Mouse (Mus musculus): ENCODE data around the gene Csrp3.

The Csrp3 gene

GRCm38 (mm10) chr7:48864671-48865458, 17.0 kb upstream of the Csrp3 start:
- DNase-seq, result no peak

- no peak for DNase-seq
These were observed 16.4 kb upstream of the Csrp3 start for GRCm38 (mm10) chr7:48864199-48864598.

- no peak for DNase-seq
These were observed 14.0 kb upstream of the Csrp3 start for GRCm38 (mm10) chr7:48861796-48862195.

GRCm38 (mm10) chr7:48860948-48861347, 13.1 kb upstream of the Csrp3 start:
- DNase-seq, result no peak

GRCm38 (mm10) chr7:48859362-48859761, 11.5 kb upstream of the Csrp3 start:
- no peak for DNase-seq

GRCm38 (mm10) chr7:48858257-48858656, 10.4 kb upstream of the Csrp3 start:
- no peak for DNase-seq

GRCm38 (mm10) chr7:48855461-48855860, 7.6 kb upstream of the Csrp3 start:
- DNase-seq, result no peak

- DNase-seq, result no peak
These were observed 5.7 kb upstream of the Csrp3 start for GRCm38 (mm10) chr7:48853496-48853895.

- DNase-seq, result no peak
These were observed 3.8 kb upstream of the Csrp3 start for GRCm38 (mm10) chr7:48851529-48852104.

- peak; percentile 26 to 34 for DNase-seq
These were observed 1.1 kb downstream of the Csrp3 start for GRCm38 (mm10) chr7:48846755-48847154.

GRCm38 (mm10) chr7:48845213-48845973, 2.4 kb downstream of the Csrp3 start:
- no peak for DNase-seq

- DNase-seq, result no peak
These were observed 4.3 kb downstream of the Csrp3 start for GRCm38 (mm10) chr7:48843541-48843940.

- peak; percentile 12 to 31 for DNase-seq
These were observed 5.5 kb downstream of the Csrp3 start for GRCm38 (mm10) chr7:48842353-48842752.

- no peak for DNase-seq
These were observed 6.3 kb downstream of the Csrp3 start for GRCm38 (mm10) chr7:48841538-48841937.

GRCm38 (mm10) chr7:48840545-48840944, 7.3 kb downstream of the Csrp3 start:
- DNase-seq, result no peak

GRCm38 (mm10) chr7:48838434-48838833, 9.4 kb downstream of the Csrp3 start:
- no peak for DNase-seq

GRCm38 (mm10) chr7:48836949-48837348, 10.9 kb downstream of the Csrp3 start:
- no peak for DNase-seq

- DNase-seq, result no peak
These were observed 12.7 kb downstream of the Csrp3 start for GRCm38 (mm10) chr7:48834989-48835626.

GRCm38 (mm10) chr7:48834371-48834970, 13.4 kb downstream of the Csrp3 start:
- peak; percentile 15 to 17 for DNase-seq

- no peak for DNase-seq
These were observed 15.1 kb downstream of the Csrp3 start for GRCm38 (mm10) chr7:48832735-48833134.

GRCm38 (mm10) chr7:48830395-48830794, 17.4 kb downstream of the Csrp3 start:
- DNase-seq, result no peak

- no peak for DNase-seq
These were observed 18.5 kb downstream of the Csrp3 start for GRCm38 (mm10) chr7:48829177-48829910.
